Comparison of ENCODE assay signal across 28 mouse cellular contexts in genomic region chr13:92576688-92577087, GRCm38 (mm10). TPM values are rescaled to one million over a fixed set of nuclear protein-coding genes. Genes with fewer than 3 reads are reported as not detected.
DNase-seq lines count a peak whose midpoint lies in the region; ATAC-seq and TF ChIP-seq lines count a peak whose summit lies in the region.
"Had no signal": no experiment of that assay in that cellular context is flagged by ENCODE, and none has a peak within 500 bp of the region (broad histone marks: within the 10 kb centered on the region; RNA-seq: fewer than 3 reads in every experiment).

No protein-coding gene starts in this region.

- no peaks in the 10 kb centered on the region for H3K36me3 ChIP-seq in testis, adult 2 months (ENCODE audit: control insufficient read depth, insufficient read depth, low read length)
- no peaks in the 10 kb centered on the region for H3K36me3 ChIP-seq in splenic B cell, adult 2 months (ENCODE audit: control insufficient read depth, insufficient read depth, low read length, poor library complexity, severe bottlenecking)
- H3K36me3 ChIP-seq: embryonic facial prominence, embryonic 12.5 days; heart, embryonic 13.5 days; hindbrain, embryonic 12.5 days had no signal

- H3K4me1 ChIP-seq in testis, adult 2 months (ENCODE audit: control insufficient read depth, insufficient read depth, low read length) = peaks cover 10% of the 10 kb centered on the region
- H3K4me1 ChIP-seq: embryonic facial prominence, embryonic 12.5 days; hindbrain, embryonic 12.5 days had no signal

- intact Hi-C loops in gastrocnemius, postnatal 14 days (cut with DNase I; ENCODE audit: low total_unique reads) = no loop called here

- ATAC-seq in hematopoietic stem cell, adult 5-6 weeks (replicated peaks in 1 of 2; ENCODE audit: insufficient read depth in 1 of 2, low FRiP score in 2 of 2, low TSS enrichment in 1 of 2, low read depth in 1 of 2, poor library complexity in 2 of 2, severe bottlenecking in 2 of 2) = peak; percentile 39 to 54; a peak in 2 of 4 replicates
- ATAC-seq: hindbrain, postnatal 0 days had no signal

- peak overlapping the region; percentile 87 for H3K27ac ChIP-seq in testis, adult 2 months (ENCODE audit: control insufficient read depth, insufficient read depth, low read depth, low read length)
- H3K27ac ChIP-seq: embryonic facial prominence, embryonic 12.5 days; heart, embryonic 13.5 days; hindbrain, embryonic 12.5 days; hindbrain, postnatal 0 days had no signal

- H3K27me3 ChIP-seq in testis, adult 2 months (ENCODE audit: control insufficient read depth, insufficient read depth, low read length) = no peaks in the 10 kb centered on the region
- H3K27me3 ChIP-seq in splenic B cell, adult 2 months (ENCODE audit: control insufficient read depth, insufficient read depth, low read length, poor library complexity, severe bottlenecking) = no peaks in the 10 kb centered on the region
- H3K27me3 ChIP-seq: embryonic facial prominence, embryonic 12.5 days; heart, embryonic 13.5 days; hindbrain, embryonic 12.5 days had no signal

- no peak for DNase-seq in testis, postnatal 10 days (ENCODE audit: low spot score)
- DNase-seq in R1 (ENCODE audit: low read depth, low spot score) = peak; percentile 40
- peak; percentile 41 for DNase-seq in splenic B cell, adult 2 months (ENCODE audit: low read depth, low spot score)
- no peak for DNase-seq in gastrocnemius, postnatal 14 days
- DNase-seq in urinary bladder, adult 2 months (ENCODE audit: low spot score) = no peak
- no peak for DNase-seq in frontal cortex, postnatal 14 days (ENCODE audit: low spot score in 2 of 2)
- DNase-seq: adrenal gland, postnatal 10 days; B cell, adult 2 months; cerebellum, adult 11 months; cerebellum, adult 8-10 months; cerebellum, postnatal 14 days; heart, postnatal 36 days; kidney, adult 11 months had no signal

- no peak for TF ChIP-seq CTCF in testis, adult 2 months (IDR thresholded peaks at IDR 0.05; ENCODE audit: control insufficient read depth, insufficient read depth, insufficient replicate concordance, low read depth, low read length)

- no peak; the same call in 1 of the 2 replicates for TF ChIP-seq POLR2A in testis, adult 2 months (IDR thresholded peaks at IDR 0.05; ENCODE audit: control insufficient read depth, low read depth, low read length)

- peak overlapping the region; percentile 88 for H3K4me3 ChIP-seq in testis, adult 2 months (ENCODE audit: control insufficient read depth, low read depth, low read length)
- H3K4me3 ChIP-seq: embryonic facial prominence, embryonic 12.5 days; heart, embryonic 13.5 days; hindbrain, embryonic 12.5 days had no signal

RNA-seq across cellular contexts. Expression of gene Spz1, which starts 0.7 kb away (rescaled TPM):
- polyA plus RNA-seq in testis, adult 2 months (2012; rRNA removed) = 896 and 1,040 TPM in 2 replicates
- not detected in 2 replicates for total RNA-seq in hematopoietic stem cell, adult 5-6 weeks (2017)
- total RNA-seq in gastrocnemius, postnatal 14 days (2021) = not detected
- polyA plus RNA-seq in urinary bladder, adult 2 months (2012; rRNA removed) = not detected in 2 replicates
- total RNA-seq: adrenal gland, postnatal 10 days; adrenal gland, postnatal 4 days; gastrocnemius, adult 8-10 months; gastrocnemius, postnatal 4 days; heart, adult 8-10 months; heart, postnatal 36 days; hindbrain, postnatal 0 days had no signal
- polyA plus RNA-seq: brain, embryonic 14.5 days; cortical plate, adult 2 months; embryonic facial prominence, embryonic 12.5 days; forebrain, embryonic 11.5 days; heart, embryonic 13.5 days; heart, postnatal 0 days; hindbrain, embryonic 12.5 days; hindbrain, postnatal 0 days; intestine, embryonic 14.5 days had no signal

RNA-seq across cellular contexts. Expression of gene Serinc5, which starts 34.2 kb away (rescaled TPM):
- polyA plus RNA-seq in testis, adult 2 months (2012; rRNA removed) = 8.7 and 10.1 TPM in 2 replicates
- total RNA-seq in hematopoietic stem cell, adult 5-6 weeks (2017) = 9.2 and 14.4 TPM in 2 replicates
- 10 to 100 TPM; 11.7 to 15.2 TPM for total RNA-seq in gastrocnemius, postnatal 14 days (2021)
- polyA plus RNA-seq in urinary bladder, adult 2 months (2012; rRNA removed) = 41.7 and 44.6 TPM in 2 replicates

RNA-seq across cellular contexts. Expression of gene Zfyve16, which starts 46.0 kb away (rescaled TPM):
- 4.2 and 5.2 TPM in 2 replicates for polyA plus RNA-seq in testis, adult 2 months (2012; rRNA removed)
- 11.5 and 15.4 TPM in 2 replicates for total RNA-seq in hematopoietic stem cell, adult 5-6 weeks (2017)
- 10 to 100 TPM; 10.3 to 10.6 TPM for total RNA-seq in gastrocnemius, postnatal 14 days (2021)
- 10.3 and 10.7 TPM in 2 replicates for polyA plus RNA-seq in urinary bladder, adult 2 months (2012; rRNA removed)

Comparison
In these comparisons a context has a peak if more than half of its experiments do, and no peak if none do; other contexts are left out.
1. DNase-seq: peak in R1 (single experiment) and splenic B cell, adult 2 months (single experiment); none in testis, postnatal 10 days (single experiment), gastrocnemius, postnatal 14 days (single experiment), urinary bladder, adult 2 months (single experiment) and frontal cortex, postnatal 14 days (0 of 2).